Mouse (Mus musculus) liver, embryonic 13.5 days (tissue): Measurements from ENCODE around the gene Trim80. TPM values are rescaled to one million over a fixed set of nuclear protein-coding genes. Genes with fewer than 3 reads are reported as not detected.
"Not testable (repeated sequence)": the region's sequence is repeated elsewhere in the genome, so short reads cannot be mapped to it uniquely, and the experiment has no call there.

Experiments
- ATAC-seq: fragments of 200-750 bp; cut with Nextera tagmentation; 2 replicates; pipeline ENCODE4 v1.8.0; 2017; ENCODE audit warnings: low read depth, mild to moderate bottlenecking, moderate number of reproducible peaks, moderate library complexity
- DNase-seq: peaks from one replicate; pipeline ENCODE4 v3.0.0; 2022
- H3K27ac ChIP-seq: fragments of 300-500 bp; sonication (generic); 2 replicates; pipeline ENCODE4 v1.5.1; 2015; ENCODE audit warnings: moderate library complexity, mild to moderate bottlenecking, inconsistent platforms
- H3K27me3 ChIP-seq: fragments of 300-500 bp; sonication (generic); 2 replicates; pipeline ENCODE4 v1.6.1; 2015; ENCODE audit warnings: mild to moderate bottlenecking, inconsistent platforms
- H3K36me3 ChIP-seq: fragments of 300-500 bp; sonication (generic); 2 replicates; pipeline ENCODE4 v1.6.1; 2015; ENCODE audit warnings: mild to moderate bottlenecking, inconsistent platforms
- H3K4me1 ChIP-seq: fragments of 300-500 bp; sonication (generic); replicated peaks from 2 replicates; pipeline ENCODE4 v1.6.1; 2015; ENCODE audit warnings: inconsistent platforms
- H3K4me2 ChIP-seq: fragments of 300-500 bp; sonication (generic); 2 replicates; pipeline ENCODE4 v1.6.1; 2015; ENCODE audit warnings: inconsistent platforms, mild to moderate bottlenecking, moderate library complexity
- H3K4me3 ChIP-seq: fragments of 300-500 bp; sonication (generic); replicated peaks from 2 replicates; pipeline ENCODE4 v1.5.1; 2015; ENCODE audit warnings: mild to moderate bottlenecking, inconsistent platforms
- H3K9ac ChIP-seq: fragments of 300-500 bp; sonication (generic); 2 replicates; pipeline ENCODE4 v1.6.1; 2015; ENCODE audit warnings: mild to moderate bottlenecking, inconsistent platforms
- H3K9me3 ChIP-seq: fragments of 300-500 bp; sonication (generic); replicated peaks from 2 replicates; pipeline ENCODE4 v1.6.1; 2016; ENCODE audit warnings: inconsistent platforms
- WGBS: fragments of 180-500 bp; shearing (Covaris S2); methylation state at CpG from one replicate; pipeline ENCODE4 v1.1.7; 2015; ENCODE audit not compliant: insufficient replicate concordance; 5-methylcytosine and 5-hydroxymethylcytosine counted together
- microRNA-seq: library from miRNA; unstranded; fragments of <30 nt; microRNA quantifications from one replicate; pipeline ENCODE4, GENCODE M21; 2016
- polyA plus RNA-seq: library from polyadenylated mRNA; unstranded; fragments of >200 nt; fragmentation: Nextera tagmentation; extraction: Ambion mirVana; gene quantifications from 2 replicates; pipeline ENCODE4 v1.2.1, GENCODE M21; 2015

Trim80 gene
- polyA plus RNA-seq, 1 experiment from 2014 or later = 0.16 TPM

- H3K4me3 ChIP-seq = no peak overlapping the region
- DNase-seq = no peak
- no peaks in the 10 kb centered on the region for H3K27me3 ChIP-seq
- no peak overlapping the region for H3K4me2 ChIP-seq
- H3K4me1 ChIP-seq = no peaks in the 10 kb centered on the region
- 70% methylated on average over 11 of the region's 11 CpGs for WGBS
- no peaks in the 10 kb centered on the region for H3K9me3 ChIP-seq
- ATAC-seq = no peak
- H3K27ac ChIP-seq = no peak overlapping the region
- H3K9ac ChIP-seq = no peak overlapping the region
- H3K36me3 ChIP-seq = no peaks in the 10 kb centered on the region
Measured at GRCm38 (mm10) chr11:115483278-115483677, 42.9 kb downstream of the Trim80 start.

GRCm38 (mm10) chr11:115483726-115484125, 43.4 kb downstream of the Trim80 start:
- 19% methylated on average over 6 of the region's 6 CpGs for WGBS
- H3K9ac ChIP-seq = no peak overlapping the region

GRCm38 (mm10) chr11:115485155-115485554, 44.8 kb downstream of the Trim80 start:
- 83% methylated on average over 12 of the region's 12 CpGs for WGBS

More at GRCm38 (mm10) chr11:115483726-115484125, 43.4 kb downstream of the Trim80 start:
- no peak overlapping the region for H3K4me2 ChIP-seq
- no peaks in the 10 kb centered on the region for H3K4me1 ChIP-seq
- H3K4me3 ChIP-seq = no peak overlapping the region
- no peak overlapping the region for H3K27ac ChIP-seq
- H3K36me3 ChIP-seq = 0 out of 2 replicates have a peak, but pooled peaks cover under 1% of the 10 kb centered on the region
- ATAC-seq (no peak), DNase-seq (peak; percentile 66)
- H3K9me3 ChIP-seq = no peaks in the 10 kb centered on the region
- H3K27me3 ChIP-seq = no peaks in the 10 kb centered on the region

GRCm38 (mm10) chr11:115488551-115489104, 48.3 kb downstream of the Trim80 start:
- H3K9me3 ChIP-seq = no peaks in the 10 kb centered on the region
- H3K36me3 ChIP-seq = peaks cover 15% of the 10 kb centered on the region; the same call in 1 of the 2 replicates
- 85% methylated on average over 19 of the region's 19 CpGs for WGBS
- H3K27me3 ChIP-seq = no peaks in the 10 kb centered on the region
- H3K4me3 ChIP-seq = no peak overlapping the region
- no peak overlapping the region for H3K27ac ChIP-seq
- ATAC-seq (no peak), DNase-seq (no peak)
- peaks cover 27% of the 10 kb centered on the region for H3K4me1 ChIP-seq
- no peak overlapping the region for H3K9ac ChIP-seq
- H3K4me2 ChIP-seq = no peak overlapping the region

More at GRCm38 (mm10) chr11:115485155-115485554, 44.8 kb downstream of the Trim80 start:
- H3K9me3 ChIP-seq = no peaks in the 10 kb centered on the region
- H3K36me3 ChIP-seq = peaks cover 14% of the 10 kb centered on the region; the same call in 1 of the 2 replicates
- H3K4me1 ChIP-seq = peaks cover 4% of the 10 kb centered on the region
- H3K27me3 ChIP-seq = no peaks in the 10 kb centered on the region
- no peak for ATAC-seq
- H3K27ac ChIP-seq = no peak overlapping the region
- no peak overlapping the region for H3K4me2 ChIP-seq
- no peak for DNase-seq
- no peak overlapping the region for H3K4me3 ChIP-seq
- no peak overlapping the region for H3K9ac ChIP-seq

GRCm38 (mm10) chr11:115490441-115491355, 50.4 kb downstream of the Trim80 start:
- Histone ChIP-seq H3K27ac (peak overlapping the region; percentile 88), H3K9ac (peak overlapping the region; percentile 84), H3K36me3 (peaks cover 15% of the 10 kb centered on the region; the same call in 1 of the 2 replicates), H3K4me1 (peaks cover 31% of the 10 kb centered on the region), H3K4me2 (peak overlapping the region; percentile 89), H3K27me3 (no peaks in the 10 kb centered on the region), H3K4me3 (peak overlapping the region; percentile 81), H3K9me3 (no peaks in the 10 kb centered on the region)
- DNase-seq (no peak), ATAC-seq (peak; percentile 39)
- 24% methylated on average over 25 of the region's 25 CpGs for WGBS

GRCm38 (mm10) chr11:115491356-115492083, 51.2 kb downstream of the Trim80 start, which contains the start of gene Nt5c:
TSS of gene Nt5c (minus strand) at chr11:115491862.
- H3K4me3 ChIP-seq = peak within 1 kb of the TSS; percentile 81
- no peaks in the 10 kb centered on the region for H3K9me3 ChIP-seq
- peak; percentile 94 for ATAC-seq
- under 1% methylated on average over 43 of the region's 43 CpGs for WGBS
- peaks cover 17% of the 10 kb centered on the region; the same call in 1 of the 2 replicates for H3K36me3 ChIP-seq
- peaks cover 31% of the 10 kb centered on the region for H3K4me1 ChIP-seq
- peak within 1 kb of the TSS; percentile 84 for H3K9ac ChIP-seq
- peak within 1 kb of the TSS; percentile 89 for H3K4me2 ChIP-seq
- no peaks in the 10 kb centered on the region for H3K27me3 ChIP-seq
- DNase-seq = peak; percentile 77
- H3K27ac ChIP-seq = peak within 1 kb of the TSS; percentile 88

- H3K9me3 ChIP-seq = no peaks in the 10 kb centered on the region
- H3K4me1 ChIP-seq = peaks cover 31% of the 10 kb centered on the region
- peaks cover 24% of the 10 kb centered on the region for H3K36me3 ChIP-seq
- peak overlapping the region; percentile 81 for H3K4me3 ChIP-seq
- peak overlapping the region; percentile 84 for H3K9ac ChIP-seq
- no peak for ATAC-seq
- DNase-seq = no peak
- H3K27me3 ChIP-seq = no peaks in the 10 kb centered on the region
- H3K27ac ChIP-seq = peak overlapping the region; percentile 88
- 22% methylated on average over 6 of the region's 6 CpGs for WGBS
- H3K4me2 ChIP-seq = peak overlapping the region; percentile 89
Measured at GRCm38 (mm10) chr11:115492387-115492786, 52.0 kb downstream of the Trim80 start.

GRCm38 (mm10) chr11:115496559-115496958, 56.2 kb downstream of the Trim80 start:
- H3K36me3 ChIP-seq = peaks cover 49% of the 10 kb centered on the region
- WGBS = 79% methylated on average over 9 of the region's 9 CpGs
- DNase-seq, H3K4me2 ChIP-seq, ATAC-seq, H3K27ac ChIP-seq, H3K4me3 ChIP-seq, H3K27me3 ChIP-seq, H3K9me3 ChIP-seq, H3K9ac ChIP-seq: not testable (repeated sequence)
- H3K4me1 ChIP-seq = peaks cover 18% of the 10 kb centered on the region

Small RNA genes lying within 50 kb of the gene (microRNA-seq; reads per million reads assigned to microRNA genes)
- not detected for gene Mir3968

Other genes starting within 250 kb of the Trim80 start
- 0.06 and 0.12 TPM in 2 replicates for gene Grin2c, start 173.3 kb upstream of the Trim80 start, polyA plus RNA-seq
- 16.3 and 18.2 TPM in 2 replicates for gene Fdxr, start 163.5 kb upstream of the Trim80 start, polyA plus RNA-seq
- gene Fads6, start 142.9 kb upstream of the Trim80 start, polyA plus RNA-seq = 2.0 and 2.2 TPM in 2 replicates
- not detected in 2 replicates for gene Otop2, start 133.4 kb upstream of the Trim80 start, polyA plus RNA-seq
- gene Ush1g, start 118.5 kb upstream of the Trim80 start, polyA plus RNA-seq = 0.07 and 0.14 TPM in 2 replicates
- gene Otop3, start 105.8 kb upstream of the Trim80 start, polyA plus RNA-seq = not detected in 2 replicates
- gene Hid1, start 72.8 kb upstream of the Trim80 start, polyA plus RNA-seq = 1.1 and 1.2 TPM in 2 replicates
- gene Cdr2l, start 58.6 kb upstream of the Trim80 start, polyA plus RNA-seq = 1.5 and 1.7 TPM in 2 replicates
- gene Mrpl58, start 36.8 kb upstream of the Trim80 start, polyA plus RNA-seq = 103 and 104 TPM in 2 replicates
- gene Atp5h, start 20.6 kb upstream of the Trim80 start, polyA plus RNA-seq = 633 and 650 TPM in 2 replicates
- gene Kctd2, start 20.4 kb upstream of the Trim80 start, polyA plus RNA-seq = 2.5 and 4.1 TPM in 2 replicates
- gene Slc16a5, start 21.9 kb downstream of the Trim80 start, polyA plus RNA-seq = 0.06 TPM in 1 of 2 replicates, not detected in the other
- gene Armc7, start 35.1 kb downstream of the Trim80 start, polyA plus RNA-seq = 3.2 and 3.7 TPM in 2 replicates
- gene Nt5c, start 51.3 kb downstream of the Trim80 start, polyA plus RNA-seq = 60.8 and 64.6 TPM in 2 replicates
- gene Jpt1, start 73.8 kb downstream of the Trim80 start, polyA plus RNA-seq = 292 and 314 TPM in 2 replicates
- 532 and 597 TPM in 2 replicates for gene Sumo2, start 95.7 kb downstream of the Trim80 start, polyA plus RNA-seq
- gene Nup85, start 123.9 kb downstream of the Trim80 start, polyA plus RNA-seq = 158 and 175 TPM in 2 replicates
- 71.5 and 77.4 TPM in 2 replicates for gene Mrps7, start 163.4 kb downstream of the Trim80 start, polyA plus RNA-seq
- gene Gga3, start 163.5 kb downstream of the Trim80 start, polyA plus RNA-seq = 8.5 and 10.5 TPM in 2 replicates
- gene Mif4gd, start 172.4 kb downstream of the Trim80 start, polyA plus RNA-seq = 26.8 and 30.3 TPM in 2 replicates
- 12.2 and 15.8 TPM in 2 replicates for gene Slc25a19, start 187.8 kb downstream of the Trim80 start, polyA plus RNA-seq